Mouse (Mus musculus) thymus, postnatal 36 days (tissue): Measurements from ENCODE around the gene Pianp.

Experiments used
- DNase-seq, 2 experiments: peaks; one replicate each; pipeline ENCODE4 v3.0.0; 2022; ENCODE audit warnings: mixed read lengths in 2 of 2

Gene Pianp

DNA sequence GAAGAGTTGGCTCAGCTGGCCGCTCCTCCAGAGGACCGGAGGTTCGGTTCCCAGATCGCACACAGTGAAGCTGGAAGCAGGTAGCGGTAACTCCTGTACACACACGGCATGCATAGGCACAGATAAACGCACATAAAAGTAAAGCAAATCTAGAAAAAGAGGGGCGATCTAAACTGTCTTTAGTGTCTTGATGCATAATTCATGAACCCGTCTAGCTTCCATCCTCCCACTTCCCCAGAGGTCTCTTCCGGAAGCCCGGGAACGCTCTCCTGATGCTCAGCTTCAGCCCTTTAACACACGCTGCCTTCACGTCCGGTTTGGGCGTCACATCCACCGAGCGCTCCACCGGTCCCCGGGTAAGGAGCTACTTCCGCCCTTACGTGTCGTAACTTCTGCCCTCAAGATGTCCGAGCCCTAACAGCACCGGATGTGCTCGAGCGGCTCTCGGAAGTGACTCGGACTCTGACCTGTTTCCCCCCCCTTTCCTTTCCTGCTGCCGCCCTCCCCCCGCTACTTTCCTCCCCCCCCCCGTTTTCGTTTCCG, 12.2 kb downstream of the Pianp start:
- DNase-seq, result peak; percentile 93 to 97

DNA sequence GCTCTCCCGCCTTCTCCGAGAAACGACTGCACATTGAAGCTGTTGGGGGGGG, 12.5 kb downstream of the Pianp start, which contains the start of gene Zfp384:
TSS of gene Zfp384 (plus strand) at position 17 of the 52 bp plus-strand sequence.
- DNase-seq, result no peak

DNA sequence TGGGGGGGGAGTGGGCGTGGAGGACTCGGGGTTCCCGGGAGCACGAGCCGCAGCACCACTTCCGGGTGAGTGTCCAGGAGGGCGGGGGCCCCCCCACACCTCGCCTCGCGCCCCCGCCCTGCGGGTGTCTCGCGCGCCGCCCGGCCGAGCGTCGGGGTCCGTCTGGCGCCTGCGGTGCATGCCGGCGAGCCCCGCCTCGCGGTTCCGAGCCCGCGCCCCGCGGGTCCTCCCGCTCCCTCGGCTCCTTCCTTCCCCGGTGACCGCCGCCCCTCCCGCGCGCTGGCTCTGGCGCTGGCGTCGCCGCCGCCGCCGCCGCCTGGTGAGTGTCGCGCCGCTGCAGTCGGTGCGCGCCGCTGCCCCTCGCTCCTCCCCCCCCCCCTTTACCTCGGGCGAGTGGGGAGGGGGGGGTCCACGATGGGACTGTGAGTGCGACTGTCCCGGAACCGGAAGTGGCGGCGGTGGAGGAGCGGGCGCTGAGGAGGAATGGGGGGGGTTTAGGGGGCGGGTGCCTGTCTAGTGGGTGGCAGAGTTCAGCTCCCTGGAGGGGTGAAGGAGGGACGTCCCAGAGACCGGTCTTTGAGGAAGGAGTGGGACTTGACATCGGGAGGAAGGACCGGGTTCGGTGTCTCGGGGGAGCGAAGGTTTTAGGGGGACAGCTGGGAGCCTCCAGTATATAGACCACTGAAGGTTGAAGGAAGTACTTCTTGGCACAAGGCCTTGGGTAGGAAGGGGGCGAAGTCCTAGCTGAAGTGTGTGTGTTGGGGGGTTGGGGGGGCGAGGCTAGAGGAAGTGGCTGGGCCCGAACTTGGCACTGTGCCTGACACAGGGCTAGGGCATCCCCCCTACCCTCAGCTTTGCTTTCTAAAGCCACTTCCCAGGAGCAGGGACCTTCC, 12.9 kb downstream of the Pianp start:
- peak; percentile 80 to 87 for DNase-seq

DNA sequence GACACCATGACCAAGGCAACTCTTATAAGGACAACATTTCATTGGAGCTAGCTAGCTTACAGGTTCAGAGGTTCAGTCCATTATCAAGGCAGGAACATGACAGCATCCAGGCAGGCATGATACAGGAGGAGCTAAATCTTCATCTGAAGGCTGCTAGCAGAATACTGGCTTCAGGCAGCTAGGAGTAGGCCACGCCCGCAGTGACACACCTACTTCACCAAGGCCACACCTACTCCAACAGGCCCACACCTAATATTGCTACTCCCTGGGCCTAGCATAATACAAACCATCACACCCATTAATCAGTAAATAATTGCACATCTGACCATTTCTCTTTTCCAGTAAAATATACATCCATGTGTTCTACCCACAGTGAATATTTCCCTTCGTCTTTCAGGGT, 21.2 kb downstream of the Pianp start:
- DNase-seq, result no peak

DNA sequence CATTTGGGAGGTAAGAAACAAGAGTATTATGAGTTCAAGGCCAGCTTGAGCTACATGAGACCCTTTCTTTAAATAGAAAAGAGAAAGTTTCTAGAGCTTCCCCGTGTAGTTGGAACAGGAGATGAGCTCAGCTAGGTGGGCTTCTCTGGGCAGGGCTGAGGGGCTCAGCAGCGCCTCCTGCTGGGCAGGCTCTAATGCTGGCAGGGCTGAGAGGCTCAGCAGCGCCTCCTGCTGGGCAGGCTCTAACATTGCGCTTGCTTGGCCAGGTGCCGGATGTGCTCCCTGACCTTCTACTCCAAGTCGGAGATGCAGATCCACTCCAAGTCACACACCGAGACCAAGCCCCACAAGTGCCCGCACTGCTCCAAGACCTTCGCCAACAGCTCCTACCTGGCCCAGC, 34.0 kb downstream of the Pianp start:
- peak; percentile 60 to 64 for DNase-seq

DNA sequence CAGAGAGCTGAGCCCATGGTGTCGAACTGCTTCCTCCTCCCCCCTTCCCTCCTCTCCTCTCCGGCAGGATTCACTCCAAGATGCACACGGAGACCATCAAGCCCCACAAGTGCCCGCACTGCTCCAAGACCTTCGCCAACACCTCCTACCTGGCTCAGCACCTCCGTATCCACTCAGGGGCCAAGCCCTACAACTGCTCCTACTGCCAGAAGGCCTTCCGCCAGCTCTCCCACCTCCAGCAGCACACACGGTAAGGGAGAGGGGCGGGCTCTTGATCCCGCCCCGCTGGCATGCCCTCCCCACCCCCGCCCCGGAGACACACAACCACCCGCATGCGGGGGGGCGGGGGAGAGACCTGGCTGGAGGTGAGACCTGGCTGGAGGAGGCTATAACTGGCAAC, 35.1 kb downstream of the Pianp start:
- no peak for DNase-seq

DNA sequence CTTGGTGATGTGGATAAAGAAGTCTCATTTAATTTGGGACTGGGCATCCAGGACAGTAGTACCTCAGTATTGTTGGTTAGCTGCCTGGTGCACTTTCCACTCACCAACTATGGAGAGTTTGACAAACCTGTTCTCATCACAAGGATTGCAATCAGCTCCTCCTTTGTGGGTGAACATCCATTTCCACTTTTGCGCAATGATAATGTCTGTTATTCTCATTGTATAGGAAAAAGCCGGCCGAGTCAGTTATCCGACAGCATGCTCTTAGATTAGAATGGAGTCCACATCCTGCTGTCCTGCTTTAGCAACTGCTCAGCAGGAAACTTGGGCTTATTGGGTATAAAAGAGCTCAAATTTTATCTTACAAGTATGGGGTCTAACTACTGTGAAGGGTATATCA, 42.2 kb downstream of the Pianp start:
- DNase-seq, result no peak

DNA sequence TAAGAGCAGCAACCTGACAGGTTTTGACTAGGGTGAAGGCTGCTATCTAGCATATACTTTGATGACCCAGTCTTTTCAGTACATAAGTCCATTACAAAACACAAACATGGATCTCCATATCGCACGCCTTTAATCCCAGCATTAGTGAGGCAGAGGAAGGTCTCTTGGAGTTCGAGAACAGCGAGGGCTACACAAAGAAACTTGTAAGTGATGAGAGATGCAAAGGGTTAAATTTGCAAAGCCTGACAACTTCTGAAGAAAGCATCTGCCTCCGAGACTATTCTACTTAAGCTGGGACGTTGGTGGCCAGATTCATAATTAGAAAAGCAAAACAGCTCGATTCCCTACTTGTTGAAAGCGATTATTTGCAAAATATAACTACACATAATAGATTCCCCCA, 42.6 kb downstream of the Pianp start:
- DNase-seq, result peak in 1 of 2 experiments; percentile 18

DNA sequence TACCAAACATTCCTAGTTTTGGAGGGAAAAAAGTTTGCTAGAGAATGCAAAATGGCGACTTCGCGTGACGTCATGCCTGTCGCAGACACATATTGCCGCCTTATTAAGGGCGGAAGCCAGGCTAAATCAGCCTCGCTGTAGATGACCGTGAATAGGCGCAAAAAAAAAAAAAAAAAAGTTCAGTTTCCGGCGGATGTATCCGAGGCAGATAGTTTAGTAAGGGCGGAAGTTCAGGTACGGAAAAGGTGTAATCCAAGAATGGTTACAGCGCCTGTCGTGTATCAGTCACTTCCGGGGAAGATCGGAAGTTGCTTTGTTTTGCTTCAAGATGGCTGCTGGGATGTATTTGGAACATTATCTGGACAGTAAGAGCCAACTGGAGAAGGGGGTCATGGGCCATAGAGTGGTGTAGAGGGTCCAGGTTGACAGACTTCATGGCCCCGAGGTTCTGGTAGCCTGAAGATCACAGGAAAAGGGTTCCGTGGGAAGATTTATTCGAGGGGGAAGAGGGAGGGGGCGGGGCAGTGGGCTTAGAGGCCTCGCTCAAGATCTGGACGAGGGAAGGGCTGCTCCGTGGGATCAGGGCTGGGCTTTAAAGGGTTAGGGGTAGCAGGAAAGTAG, 43.1 kb downstream of the Pianp start, which contains the start of gene Ing4:
TSS of gene Ing4 (plus strand) at position 228 of the 621 bp plus-strand sequence.
- DNase-seq, result peak; percentile 81 to 88

DNA sequence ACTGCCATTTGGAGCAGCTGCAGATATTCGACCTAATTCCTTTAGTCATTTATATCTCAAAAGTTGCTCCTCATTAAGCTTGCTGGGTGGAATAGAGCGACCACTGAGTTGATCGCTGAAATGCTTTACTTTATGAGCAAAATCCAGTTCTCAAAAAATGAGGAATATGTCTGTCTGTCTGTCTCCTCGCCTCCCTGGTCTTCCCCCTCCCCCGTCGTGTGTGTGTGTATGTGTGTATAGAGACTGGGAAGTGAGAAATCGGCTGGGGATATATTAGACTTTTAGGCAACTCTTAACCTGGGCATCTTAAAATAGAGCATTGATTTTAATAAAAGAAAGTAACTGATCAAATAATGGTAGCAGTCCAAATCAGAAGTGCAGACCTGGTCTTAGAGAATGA, 43.7 kb downstream of the Pianp start:
- no peak for DNase-seq

DNA sequence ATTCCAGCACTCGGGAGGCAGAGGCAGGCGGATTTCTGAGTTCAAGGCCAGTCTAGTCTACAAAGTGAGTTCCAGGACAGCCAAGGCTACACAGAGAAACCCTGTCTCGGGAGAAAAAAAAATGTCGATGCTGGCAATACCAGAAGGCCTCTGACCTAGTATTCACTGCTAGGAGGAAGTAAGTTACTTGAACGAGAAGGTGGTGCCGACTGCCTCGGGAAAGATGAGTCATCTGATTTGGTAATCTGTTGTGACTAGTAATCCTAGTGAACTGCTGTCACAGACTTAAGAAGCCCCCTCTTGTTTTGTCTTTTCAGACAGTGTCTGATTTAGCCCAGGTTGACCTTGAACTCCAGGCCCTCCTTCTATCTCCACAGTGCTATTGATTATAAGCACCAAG, 44.6 kb downstream of the Pianp start:
- no peak for DNase-seq

DNA sequence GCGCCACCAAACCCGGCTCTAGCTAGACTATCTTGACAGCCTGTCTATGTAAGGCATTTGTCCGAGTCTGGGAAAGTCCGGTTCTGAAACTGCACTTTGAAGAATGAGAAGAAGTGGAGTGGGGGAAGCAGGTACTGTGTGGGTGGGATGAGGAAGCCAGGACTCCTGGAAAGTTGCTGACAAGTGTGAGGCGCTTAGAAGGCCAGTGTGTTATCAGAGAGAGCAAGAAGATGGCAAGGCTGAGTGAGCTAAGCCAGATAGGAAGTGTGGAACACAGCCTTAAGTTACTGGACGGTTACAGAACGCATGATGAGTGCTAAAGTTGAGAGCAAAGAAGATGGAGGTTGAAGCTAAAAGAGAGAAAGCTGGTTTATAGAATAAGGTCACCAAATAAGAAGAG, 45.6 kb downstream of the Pianp start:
- no peak for DNase-seq

DNA sequence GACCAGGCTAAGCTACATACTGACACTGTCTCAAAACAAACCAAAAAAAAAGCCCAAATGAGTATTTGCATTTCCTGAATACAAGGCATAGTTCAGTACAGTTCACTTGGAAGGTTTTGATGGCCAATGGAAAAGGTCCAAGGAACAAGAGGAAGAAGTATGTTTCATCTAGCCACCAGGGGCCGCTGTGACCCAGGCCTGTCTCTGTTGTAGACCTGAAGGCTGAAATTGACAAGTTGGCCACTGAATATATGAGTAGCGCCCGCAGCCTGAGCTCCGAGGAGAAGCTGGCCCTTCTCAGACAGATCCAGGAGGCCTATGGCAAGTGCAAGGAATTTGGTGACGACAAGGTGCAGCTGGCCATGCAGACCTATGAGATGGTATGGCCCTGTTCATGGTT, 50.2 kb downstream of the Pianp start:
- peak; percentile 65 to 73 for DNase-seq

DNA sequence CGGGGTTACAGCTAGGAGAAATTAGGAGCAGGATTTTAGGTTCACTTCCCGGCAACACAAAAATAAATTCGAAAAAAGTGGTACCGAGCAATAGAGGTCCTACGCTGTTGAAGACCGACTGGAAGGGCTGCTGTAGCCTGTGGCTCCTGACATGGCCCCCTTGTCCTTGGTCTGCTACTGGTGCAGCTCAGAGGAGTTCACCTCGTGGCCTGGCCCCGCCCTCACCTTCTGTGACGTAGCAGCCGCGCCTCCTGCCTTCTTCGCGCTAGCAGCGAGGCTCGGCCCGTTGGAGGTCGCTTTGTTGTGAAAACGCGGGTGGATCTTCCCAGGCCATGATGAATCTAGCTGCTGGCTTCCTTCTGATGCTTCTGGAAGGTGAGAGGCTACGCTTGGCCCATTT, 53.2 kb downstream of the Pianp start, which contains the start of gene Acrbp:
TSS of gene Acrbp (plus strand) at position 12 of the 400 bp plus-strand sequence.
- no peak for DNase-seq

DNA sequence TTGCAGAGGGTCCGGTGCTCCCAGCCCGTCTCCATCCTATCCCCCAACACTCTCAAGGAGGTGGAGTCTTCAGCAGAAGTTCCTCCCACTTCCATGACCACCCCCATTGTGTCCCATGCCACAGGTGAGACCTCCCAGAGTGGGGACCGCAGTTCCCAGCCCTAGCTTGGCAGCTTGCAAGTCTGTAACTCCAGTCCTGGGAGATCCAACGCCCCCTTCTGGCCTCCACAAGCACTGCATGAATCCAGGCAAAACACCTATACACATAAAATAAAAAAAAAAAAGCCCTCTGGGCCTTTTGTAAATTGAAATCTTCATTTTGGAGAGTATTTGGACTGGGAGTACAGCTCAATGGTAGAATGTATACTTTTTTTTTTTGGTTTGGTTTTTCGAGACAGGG, 54.7 kb downstream of the Pianp start:
- DNase-seq, result peak in 1 of 2 experiments; percentile 36
